Mouse (Mus musculus): ENCODE data around the gene Mmrn2.

Gene Mmrn2

GRCm38 (mm10) chr14:34375415-34375904 is at the start of gene Mmrn2:
Gene Mmrn2, plus strand, starts transcription at chr14:34375465.
- DNase-seq (ENCODE audit: low read depth, low spot score) = no peak

- DNase-seq (ENCODE audit: low read depth, low spot score) = no peak
These were observed 48.7 kb upstream of the Mmrn2 start for GRCm38 (mm10) chr14:34326606-34327005.

GRCm38 (mm10) chr14:34327618-34328017 is 47.6 kb upstream of the Mmrn2 start:
- no peak for DNase-seq (ENCODE audit: low read depth, low spot score)

GRCm38 (mm10) chr14:34330657-34331158 is 44.6 kb upstream of the Mmrn2 start:
- DNase-seq (ENCODE audit: low read depth, low spot score) = no peak

GRCm38 (mm10) chr14:34331886-34332285 is 43.4 kb upstream of the Mmrn2 start:
- DNase-seq (ENCODE audit: low read depth, low spot score) = no peak

- DNase-seq (ENCODE audit: low read depth, low spot score) = no peak
These were observed 42.8 kb upstream of the Mmrn2 start for GRCm38 (mm10) chr14:34332476-34332875.

- DNase-seq (ENCODE audit: low read depth, low spot score) = no peak
These were observed 35.8 kb upstream of the Mmrn2 start for GRCm38 (mm10) chr14:34339446-34339845.

- DNase-seq (ENCODE audit: low read depth, low spot score) = no peak
These were observed 33.3 kb upstream of the Mmrn2 start for GRCm38 (mm10) chr14:34341993-34342392.

GRCm38 (mm10) chr14:34343078-34343477 is 32.2 kb upstream of the Mmrn2 start:
- DNase-seq (ENCODE audit: low read depth, low spot score) = no peak

GRCm38 (mm10) chr14:34344361-34344760 is 30.9 kb upstream of the Mmrn2 start:
- DNase-seq (ENCODE audit: low read depth, low spot score) = no peak

- no peak for DNase-seq (ENCODE audit: low read depth, low spot score)
These were observed 29.3 kb upstream of the Mmrn2 start for GRCm38 (mm10) chr14:34345771-34346566.

GRCm38 (mm10) chr14:34347084-34347483 is 28.2 kb upstream of the Mmrn2 start:
- DNase-seq (ENCODE audit: low read depth, low spot score) = no peak

GRCm38 (mm10) chr14:34348301-34348700 is 27.0 kb upstream of the Mmrn2 start:
- DNase-seq (ENCODE audit: low read depth, low spot score) = no peak

GRCm38 (mm10) chr14:34349007-34349406 is 26.3 kb upstream of the Mmrn2 start:
- no peak for DNase-seq (ENCODE audit: low read depth, low spot score)

- DNase-seq (ENCODE audit: low read depth, low spot score) = no peak
These were observed 23.6 kb upstream of the Mmrn2 start for GRCm38 (mm10) chr14:34351660-34352059.

GRCm38 (mm10) chr14:34352523-34352922 is 22.7 kb upstream of the Mmrn2 start:
- DNase-seq (ENCODE audit: low read depth, low spot score) = no peak

GRCm38 (mm10) chr14:34353326-34353725 is 21.9 kb upstream of the Mmrn2 start:
- no peak for DNase-seq (ENCODE audit: low read depth, low spot score)

GRCm38 (mm10) chr14:34354456-34354855 is 20.8 kb upstream of the Mmrn2 start:
- no peak for DNase-seq (ENCODE audit: low read depth, low spot score)

- DNase-seq (ENCODE audit: low read depth, low spot score) = no peak
These were observed 20.0 kb upstream of the Mmrn2 start, which contains the start of gene Fam25c for GRCm38 (mm10) chr14:34355301-34355700. Gene Fam25c, minus strand, starts transcription at chr14:34355433.

- DNase-seq (ENCODE audit: low read depth, low spot score) = no peak
These were observed 17.4 kb upstream of the Mmrn2 start for GRCm38 (mm10) chr14:34357671-34358455.

- DNase-seq (ENCODE audit: low read depth, low spot score) = no peak
These were observed 15.5 kb upstream of the Mmrn2 start for GRCm38 (mm10) chr14:34359676-34360244.

- DNase-seq (ENCODE audit: low read depth, low spot score) = no peak
These were observed 15.0 kb upstream of the Mmrn2 start for GRCm38 (mm10) chr14:34360251-34360650.

Data from CD4-positive helper T cell, adult 2 months (primary cell).